In genomic region chr5:125039377-125040027, GRCm38 (mm10) we compare ENCODE assay signal across 14 mouse cellular contexts. TPM values are rescaled to one million over a fixed set of nuclear protein-coding genes. Genes with fewer than 3 reads are reported as not detected.
A peak's percentile ranks its signal among the peaks of the same experiment; 100 is the strongest.
DNase-seq lines count a peak whose midpoint lies in the region; ATAC-seq and TF ChIP-seq lines count a peak whose summit lies in the region.
"Had no signal": no experiment of that assay in that cellular context is flagged by ENCODE, and none has a peak within 500 bp of the region (broad histone marks: within the 10 kb centered on the region; RNA-seq: fewer than 3 reads in every experiment).

No protein-coding gene starts in this region.

- H3K27me3 ChIP-seq in hindbrain, postnatal 0 days (ENCODE audit: insufficient read depth, low read length) = no peaks in the 10 kb centered on the region
- H3K27me3 ChIP-seq in hindbrain, embryonic 14.5 days (ENCODE audit: control insufficient read depth, insufficient read depth, low read length) = no peaks in the 10 kb centered on the region
- no peaks in the 10 kb centered on the region for H3K27me3 ChIP-seq in forebrain, embryonic 12.5 days
- H3K27me3 ChIP-seq: forebrain, embryonic 13.5 days; liver, embryonic 15.5 days had no signal

- no peak overlapping the region for H3K9ac ChIP-seq in hindbrain, postnatal 0 days (replicated peaks; ENCODE audit: low read length)
- no peak overlapping the region for H3K9ac ChIP-seq in hindbrain, embryonic 14.5 days
- H3K9ac ChIP-seq in forebrain, embryonic 12.5 days = no peak overlapping the region
- H3K9ac ChIP-seq: forebrain, embryonic 13.5 days; liver, embryonic 15.5 days had no signal

- no peak overlapping the region for H3K4me2 ChIP-seq in hindbrain, postnatal 0 days (ENCODE audit: low read depth, low read length)
- no peak overlapping the region for H3K4me2 ChIP-seq in hindbrain, embryonic 14.5 days (replicated peaks)
- no peak overlapping the region for H3K4me2 ChIP-seq in forebrain, embryonic 12.5 days
- H3K4me2 ChIP-seq: forebrain, embryonic 13.5 days; liver, embryonic 15.5 days had no signal

- peaks cover 43% of the 10 kb centered on the region for H3K36me3 ChIP-seq in hindbrain, postnatal 0 days (ENCODE audit: insufficient read depth, low read length)
- peaks cover 72% of the 10 kb centered on the region for H3K36me3 ChIP-seq in hindbrain, embryonic 14.5 days (replicated peaks; ENCODE audit: control insufficient read depth, insufficient read depth)
- H3K36me3 ChIP-seq in forebrain, embryonic 12.5 days (replicated peaks) = peaks cover 92% of the 10 kb centered on the region

- intact Hi-C loops in left cerebral cortex, postnatal 36 days (cut with DNase I) = loop anchor here (5.0 kb wide), 1 partner anchor 33 kb away; no protein-coding TSS in a partner anchor

- 81% methylated on average over 8 of the region's 8 CpGs for WGBS in hindbrain, postnatal 0 days
- 91% methylated on average over 8 of the region's 8 CpGs for WGBS in hindbrain, embryonic 14.5 days
- WGBS in forebrain, embryonic 12.5 days = 93% methylated on average over 8 of the region's 8 CpGs

- H3K9me3 ChIP-seq in hindbrain, postnatal 0 days (ENCODE audit: low read length) = no peaks in the 10 kb centered on the region
- H3K9me3 ChIP-seq in hindbrain, embryonic 14.5 days (ENCODE audit: control insufficient read depth, low read length) = no peaks in the 10 kb centered on the region
- H3K9me3 ChIP-seq in forebrain, embryonic 12.5 days = no peaks in the 10 kb centered on the region
- H3K9me3 ChIP-seq: forebrain, embryonic 13.5 days; liver, embryonic 15.5 days had no signal

- peak overlapping the region; percentile 21; the same call in 1 of the 2 replicates for H3K27ac ChIP-seq in hindbrain, postnatal 0 days
- no peak overlapping the region for H3K27ac ChIP-seq in hindbrain, embryonic 14.5 days
- H3K27ac ChIP-seq in forebrain, embryonic 12.5 days = no peak overlapping the region
- H3K27ac ChIP-seq: left cerebral cortex, adult 2 months; liver, embryonic 15.5 days; macrophage had no signal

- ATAC-seq in hindbrain, postnatal 0 days = peak; percentile 22; the same call in 1 of the 2 replicates
- no peak for ATAC-seq in hindbrain, embryonic 14.5 days (ENCODE audit: low FRiP score)
- ATAC-seq in forebrain, embryonic 12.5 days (ENCODE audit: low FRiP score) = no peak
- ATAC-seq: forebrain, embryonic 13.5 days had no signal

- no peaks in the 10 kb centered on the region; the same call in 1 of the 2 replicates for H3K4me1 ChIP-seq in hindbrain, postnatal 0 days (ENCODE audit: insufficient read depth, low read length)
- no peaks in the 10 kb centered on the region for H3K4me1 ChIP-seq in hindbrain, embryonic 14.5 days (replicated peaks; ENCODE audit: control insufficient read depth, insufficient read depth, low read length)
- H3K4me1 ChIP-seq in forebrain, embryonic 12.5 days = peaks cover 11% of the 10 kb centered on the region

- peak; percentile 45 for DNase-seq in adrenal gland, adult 8-10 months
- no peak for DNase-seq in adrenal gland, postnatal 4 days (ENCODE audit: low spot score in 2 of 2)
- no peak for DNase-seq in hindbrain, postnatal 0 days (ENCODE audit: low spot score)
- DNase-seq in hindbrain, embryonic 14.5 days (ENCODE audit: low spot score) = no peak
- peak; percentile 50 to 58 for DNase-seq in adrenal gland, postnatal 36 days
- DNase-seq in cerebellum, postnatal 25 days = peak; percentile 33 to 68
- no peak for DNase-seq in left cerebral cortex, postnatal 36 days (ENCODE audit: low spot score in 2 of 2)
- DNase-seq: right cerebral cortex, postnatal 25 days; thymus, postnatal 14 days had no signal

- no peak overlapping the region for H3K4me3 ChIP-seq in hindbrain, postnatal 0 days (ENCODE audit: low read length)
- H3K4me3 ChIP-seq in hindbrain, embryonic 14.5 days (replicated peaks; ENCODE audit: low read length) = no peak overlapping the region
- H3K4me3 ChIP-seq in forebrain, embryonic 12.5 days (replicated peaks) = no peak overlapping the region
- H3K4me3 ChIP-seq: forebrain, embryonic 13.5 days; left cerebral cortex, adult 2 months; liver, embryonic 15.5 days had no signal

- TF ChIP-seq CTCF in hindbrain, postnatal 0 days (IDR thresholded peaks at IDR 0.05; ENCODE audit: low read depth) = no peak

RNA-seq across cellular contexts. Expression of gene Rflna, which starts 36.5 kb away (rescaled TPM):
- total RNA-seq in adrenal gland, adult 8-10 months (2022) = 1 to 10 TPM; 2.4 to 4.6 (median 3.4) TPM
- total RNA-seq in adrenal gland, postnatal 4 days (2021) = 1 to 10 TPM; 5.0 to 5.2 TPM
- 9.8 and 14.2 TPM in 2 replicates for total RNA-seq in hindbrain, postnatal 0 days (2014; rRNA removed)
- polyA plus RNA-seq in hindbrain, postnatal 0 days (2015; fragmentation: Nextera tagmentation; extraction: Ambion mirVana) = 7.4 and 7.5 TPM in 2 replicates
- 5.8 and 6.4 TPM in 2 replicates for polyA plus RNA-seq in hindbrain, embryonic 14.5 days (2014; fragmentation: Nextera tagmentation; extraction: Ambion mirVana)
- total RNA-seq in adrenal gland, postnatal 36 days (2021) = 1 to 10 TPM; 3.2 to 7.7 TPM
- polyA plus RNA-seq in forebrain, embryonic 12.5 days (2016; fragmentation: Nextera tagmentation; extraction: Ambion mirVana) = 5.8 and 6.7 TPM in 2 replicates
- 1 to 10 TPM in 1 of 2 experiments, under 1 TPM in 1; 0.44 to 2.5 TPM for total RNA-seq in left cerebral cortex, postnatal 36 days (2021)
- polyA plus RNA-seq: macrophage had no signal

Comparison
In these comparisons a context has a peak if more than half of its experiments do, and no peak if none do; other contexts are left out.
1. DNase-seq: peak in adrenal gland, adult 8-10 months (single experiment), adrenal gland, postnatal 36 days (2 of 2) and cerebellum, postnatal 25 days (2 of 2); none in adrenal gland, postnatal 4 days (0 of 2), hindbrain, postnatal 0 days (single experiment), hindbrain, embryonic 14.5 days (single experiment) and left cerebral cortex, postnatal 36 days (0 of 2).